Mouse (Mus musculus) forebrain, embryonic 12.5 days (tissue): ENCODE results near the gene Rora. TPM values are rescaled to one million over a fixed set of nuclear protein-coding genes. Genes with fewer than 3 reads are reported as not detected.

ENCODE experiments used
- ATAC-seq: fragments of 200-750 bp; cut with Nextera tagmentation; 2 replicates; pipeline ENCODE4 v1.8.0; 2017; ENCODE audit warnings: moderate TSS enrichment; ENCODE audit not compliant: low FRiP score
- H3K27ac ChIP-seq: fragments of 300-500 bp; sonication (generic); 2 replicates; pipeline ENCODE4 v1.5.1; 2016; ENCODE audit warnings: mild to moderate bottlenecking
- H3K27me3 ChIP-seq: fragments of 300-500 bp; sonication (generic); 2 replicates; pipeline ENCODE4 v1.6.1; 2016; ENCODE audit warnings: mild to moderate bottlenecking
- H3K36me3 ChIP-seq: fragments of 300-500 bp; sonication (generic); replicated peaks from 2 replicates; pipeline ENCODE4 v1.6.1; 2016; ENCODE audit warnings: mild to moderate bottlenecking
- H3K4me1 ChIP-seq: fragments of 300-500 bp; sonication (generic); 2 replicates; pipeline ENCODE4 v1.6.1; 2016
- H3K4me2 ChIP-seq: fragments of 300-500 bp; sonication (generic); 2 replicates; pipeline ENCODE4 v1.6.1; 2016; ENCODE audit warnings: mild to moderate bottlenecking, moderate library complexity
- H3K4me3 ChIP-seq: fragments of 300-500 bp; sonication (generic); replicated peaks from 2 replicates; pipeline ENCODE4 v1.5.1; 2016; ENCODE audit warnings: mild to moderate bottlenecking
- H3K9ac ChIP-seq: fragments of 300-500 bp; sonication (generic); 2 replicates; pipeline ENCODE4 v1.6.1; 2016; ENCODE audit warnings: mild to moderate bottlenecking
- H3K9me3 ChIP-seq: fragments of 300-500 bp; sonication (generic); 2 replicates; pipeline ENCODE4 v1.6.1; 2016
- WGBS: fragments of 180-500 bp; shearing (Covaris S2); methylation state at CpG from one replicate; pipeline ENCODE4 v1.1.7; 2016; 5-methylcytosine and 5-hydroxymethylcytosine counted together
- polyA plus RNA-seq: library from polyadenylated mRNA; unstranded; fragments of >200 nt; fragmentation: Nextera tagmentation; extraction: Ambion mirVana; gene quantifications from 2 replicates; pipeline ENCODE4 v1.2.1, GENCODE M21; 2016

The Rora gene
- polyA plus RNA-seq, 1 experiment from 2014 or later = 7.3 TPM

DNA sequence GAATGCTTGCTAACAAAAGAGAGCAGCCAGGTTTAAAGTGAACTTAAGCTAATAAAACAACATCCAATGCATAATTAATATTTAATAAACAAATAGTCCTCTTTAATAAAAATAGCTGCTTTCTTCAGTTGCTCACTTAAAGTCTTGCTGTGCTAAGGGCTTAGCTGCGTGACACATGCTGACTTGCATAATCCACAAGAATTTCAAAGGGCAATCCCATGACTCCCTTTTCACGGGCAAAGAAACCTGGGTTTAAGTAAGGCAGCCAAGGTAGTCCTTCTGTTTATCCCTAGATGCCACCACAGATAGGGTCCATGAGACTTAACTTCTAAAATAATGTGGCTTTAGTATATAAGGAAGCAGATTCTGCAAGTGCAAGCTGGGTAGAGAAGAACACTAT, 355.1 kb downstream of the Rora start:
- H3K9ac ChIP-seq = no peak overlapping the region
- WGBS = 51% methylated on average over 2 of the region's 2 CpGs
- H3K27me3 ChIP-seq = no peaks in the 10 kb centered on the region
- H3K27ac ChIP-seq = no peak overlapping the region
- ATAC-seq = no peak
- no peaks in the 10 kb centered on the region; the same call in 1 of the 2 replicates for H3K4me1 ChIP-seq
- H3K9me3 ChIP-seq = no peaks in the 10 kb centered on the region
- H3K4me3 ChIP-seq = no peak overlapping the region
- no peak overlapping the region for H3K4me2 ChIP-seq
- no peaks in the 10 kb centered on the region for H3K36me3 ChIP-seq

DNA sequence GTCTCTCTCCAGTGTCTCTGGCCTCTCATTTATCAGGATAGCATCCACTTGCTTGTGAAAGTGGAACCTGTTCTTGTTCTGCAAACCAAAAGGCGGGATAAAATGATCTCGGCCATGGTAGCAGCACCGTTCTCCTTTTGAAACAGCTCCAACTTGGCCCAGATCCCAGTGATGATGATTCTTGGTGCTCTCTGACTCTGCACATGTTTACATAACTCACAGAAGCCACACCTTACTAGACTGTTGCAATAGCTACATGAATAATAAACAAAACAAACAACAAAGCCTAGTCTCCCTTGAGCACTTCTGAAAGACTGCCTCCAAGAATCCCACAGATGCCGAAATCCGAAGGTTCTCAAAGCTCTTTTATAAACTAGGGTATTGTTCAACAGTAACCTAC, 357.3 kb downstream of the Rora start:
- no peak for ATAC-seq
- 69% methylated on average over 5 of the region's 5 CpGs for WGBS
- no peak overlapping the region for H3K4me3 ChIP-seq

DNA sequence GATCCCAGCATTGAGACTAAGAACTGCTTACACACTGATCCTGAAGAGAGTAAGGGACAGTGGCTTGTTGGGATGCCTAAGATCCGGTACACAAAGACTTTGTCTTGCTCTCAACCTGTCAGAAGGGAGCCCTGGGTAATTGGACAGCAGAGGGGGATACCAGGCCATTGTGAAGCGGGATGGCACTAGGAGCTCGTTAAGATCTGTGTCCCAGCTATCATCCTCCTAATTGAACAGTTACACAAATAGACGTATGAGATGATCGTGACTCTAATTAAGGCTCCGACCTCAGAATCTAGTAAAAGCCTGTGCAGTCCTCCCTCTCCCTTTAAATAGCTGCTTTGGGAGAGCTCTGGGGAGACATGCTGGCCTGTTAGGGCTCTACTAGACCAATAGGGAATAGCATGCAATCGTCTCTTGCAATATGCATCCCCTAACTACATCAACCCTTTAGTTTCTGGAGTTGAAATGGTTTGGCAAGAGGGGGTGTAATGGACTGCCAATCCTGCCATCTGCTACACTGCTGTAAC, 359.7 kb downstream of the Rora start:
- H3K36me3 ChIP-seq = no peaks in the 10 kb centered on the region
- WGBS = 32% methylated on average over 7 of the region's 7 CpGs
- no peak overlapping the region for H3K4me2 ChIP-seq
- no peak overlapping the region for H3K4me3 ChIP-seq
- no peak overlapping the region for H3K9ac ChIP-seq
- H3K9me3 ChIP-seq = no peaks in the 10 kb centered on the region
- no peaks in the 10 kb centered on the region for H3K27me3 ChIP-seq
- no peak for ATAC-seq
- no peak overlapping the region for H3K27ac ChIP-seq
- H3K4me1 ChIP-seq = no peaks in the 10 kb centered on the region; the same call in 1 of the 2 replicates

More for the DNA sequence above, 357.3 kb downstream of the Rora start:
- no peaks in the 10 kb centered on the region for H3K9me3 ChIP-seq
- no peak overlapping the region for H3K4me2 ChIP-seq
- H3K36me3 ChIP-seq = no peaks in the 10 kb centered on the region
- H3K9ac ChIP-seq = no peak overlapping the region
- no peak overlapping the region for H3K27ac ChIP-seq
- no peaks in the 10 kb centered on the region; the same call in 1 of the 2 replicates for H3K4me1 ChIP-seq
- no peaks in the 10 kb centered on the region for H3K27me3 ChIP-seq

DNA sequence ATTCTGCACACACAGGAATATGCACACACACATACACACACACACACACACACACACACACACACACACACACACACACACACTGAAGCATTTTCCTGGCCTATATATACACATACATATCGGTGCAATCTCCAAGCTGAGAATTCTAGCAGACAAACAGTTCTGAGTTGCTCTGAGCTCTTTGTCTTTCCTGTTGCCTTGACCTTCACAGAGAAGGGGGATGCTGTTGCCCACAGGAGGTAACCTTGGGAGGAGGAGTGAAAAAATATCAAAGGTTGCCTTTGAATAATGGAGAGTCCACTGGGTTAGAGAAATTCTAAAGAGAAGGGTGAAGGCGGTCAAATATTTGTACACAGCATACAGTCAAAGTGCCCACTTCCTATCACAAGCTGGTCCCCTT, 360.6 kb downstream of the Rora start:
- H3K4me1 ChIP-seq = no peaks in the 10 kb centered on the region; the same call in 1 of the 2 replicates
- no peak overlapping the region for H3K9ac ChIP-seq
- 89% methylated on average over 2 of the region's 2 CpGs for WGBS
- no peak overlapping the region for H3K4me2 ChIP-seq
- no peak overlapping the region for H3K27ac ChIP-seq
- H3K4me3 ChIP-seq = no peak overlapping the region
- no peak for ATAC-seq
- no peaks in the 10 kb centered on the region for H3K27me3 ChIP-seq
- no peaks in the 10 kb centered on the region for H3K9me3 ChIP-seq
- H3K36me3 ChIP-seq = no peaks in the 10 kb centered on the region

DNA sequence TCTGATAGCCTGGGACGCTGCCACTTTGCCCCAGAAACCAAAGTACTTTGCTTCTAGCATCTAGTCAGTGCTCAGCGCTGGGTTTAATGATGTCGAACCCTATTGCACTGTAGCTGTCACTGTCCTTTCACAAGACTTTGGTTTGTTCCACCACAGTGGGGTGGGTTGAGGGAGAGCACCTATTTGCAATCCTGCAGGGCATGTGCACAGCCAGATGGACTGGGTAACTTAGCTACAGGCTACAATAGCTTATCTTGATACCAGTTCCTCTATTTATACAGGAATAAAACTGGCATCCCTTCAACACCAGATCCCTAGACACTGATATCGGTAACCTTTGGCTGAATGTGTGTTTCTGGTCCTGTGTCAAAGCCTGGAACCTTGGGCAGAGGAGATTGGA, 366.8 kb downstream of the Rora start:
- Histone ChIP-seq H3K9me3 (no peaks in the 10 kb centered on the region), H3K27me3 (no peaks in the 10 kb centered on the region), H3K9ac (no peak overlapping the region), H3K27ac (no peak overlapping the region), H3K4me3 (no peak overlapping the region), H3K4me1 (no peaks in the 10 kb centered on the region), H3K4me2 (no peak overlapping the region), H3K36me3 (no peaks in the 10 kb centered on the region)
- WGBS = 95% methylated on average over 4 of the region's 4 CpGs
- ATAC-seq = no peak

DNA sequence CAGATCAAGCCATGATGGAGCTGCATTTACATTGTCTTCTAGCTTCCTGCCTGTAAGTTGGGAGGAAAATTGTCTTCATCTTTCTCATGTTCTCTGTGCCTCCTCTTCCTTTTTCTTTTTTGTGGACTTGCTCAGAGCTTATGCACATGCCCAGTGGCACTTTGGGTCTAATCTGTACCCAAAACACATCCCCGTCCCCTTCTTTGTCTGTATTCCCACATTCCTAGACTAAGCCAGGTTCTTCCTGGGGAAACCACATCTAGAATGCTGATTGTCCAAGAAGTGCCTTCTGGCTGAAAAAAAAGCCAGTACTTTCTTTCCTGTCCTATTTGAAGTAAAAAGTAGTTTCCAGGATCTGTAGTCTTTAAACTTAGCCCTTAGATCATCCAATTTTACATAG, 367.9 kb downstream of the Rora start:
- Histone ChIP-seq H3K9ac (no peak overlapping the region), H3K9me3 (no peaks in the 10 kb centered on the region), H3K27ac (no peak overlapping the region), H3K4me3 (no peak overlapping the region), H3K36me3 (no peaks in the 10 kb centered on the region), H3K4me1 (no peaks in the 10 kb centered on the region), H3K27me3 (no peaks in the 10 kb centered on the region), H3K4me2 (no peak overlapping the region)
- ATAC-seq = no peak
- WGBS = 84% methylated on average over 1 of the region's 1 CpGs

DNA sequence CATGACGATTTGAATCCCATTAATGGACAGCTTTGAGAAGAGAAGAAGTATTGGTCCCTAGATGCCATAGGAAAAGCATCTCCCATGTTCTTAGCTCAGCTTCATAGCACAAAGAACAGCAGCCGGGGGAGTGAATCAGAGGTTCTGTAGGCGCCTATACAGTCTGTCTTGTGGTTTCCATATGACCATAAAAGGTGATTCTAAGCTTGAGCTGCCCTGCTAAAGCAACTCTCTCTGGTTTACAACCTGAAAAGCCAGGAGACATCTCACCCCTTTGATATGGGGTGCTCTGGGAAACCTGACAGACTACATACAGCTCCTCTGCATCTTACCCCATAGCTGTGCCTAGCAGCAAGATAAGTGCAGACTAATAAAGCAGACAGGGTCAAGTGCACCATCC, 369.7 kb downstream of the Rora start:
- Histone ChIP-seq H3K9ac (no peak overlapping the region), H3K4me1 (no peaks in the 10 kb centered on the region), H3K36me3 (no peaks in the 10 kb centered on the region), H3K27ac (no peak overlapping the region), H3K4me2 (no peak overlapping the region), H3K27me3 (no peaks in the 10 kb centered on the region), H3K4me3 (no peak overlapping the region), H3K9me3 (no peaks in the 10 kb centered on the region)
- ATAC-seq = no peak
- 90% methylated on average over 3 of the region's 3 CpGs for WGBS

DNA sequence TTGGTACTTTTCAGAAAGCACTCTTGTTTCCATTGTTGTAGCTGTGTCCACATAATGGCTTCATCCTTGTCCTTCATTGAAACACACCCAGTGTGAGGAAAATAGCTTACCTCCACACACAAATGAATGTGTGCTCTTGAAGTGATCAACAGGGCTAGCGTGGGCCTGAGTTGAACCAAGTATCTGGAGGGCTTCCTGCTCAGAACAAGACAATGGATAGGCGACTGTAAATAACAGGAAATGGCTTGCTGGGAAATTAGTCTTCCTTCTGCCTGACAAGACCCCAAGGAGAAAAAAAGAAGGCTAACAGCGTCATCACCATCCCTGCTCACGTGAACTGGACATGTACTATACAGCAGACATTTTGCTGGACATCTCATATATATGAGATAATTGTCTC, 374.6 kb downstream of the Rora start:
- WGBS = 72% methylated on average over 4 of the region's 4 CpGs
- ATAC-seq = no peak
- no peak overlapping the region for H3K4me3 ChIP-seq
- no peaks in the 10 kb centered on the region for H3K4me1 ChIP-seq
- H3K27me3 ChIP-seq = no peaks in the 10 kb centered on the region
- H3K27ac ChIP-seq = no peak overlapping the region
- no peak overlapping the region for H3K4me2 ChIP-seq
- H3K9ac ChIP-seq = no peak overlapping the region
- no peaks in the 10 kb centered on the region for H3K36me3 ChIP-seq
- no peaks in the 10 kb centered on the region for H3K9me3 ChIP-seq

DNA sequence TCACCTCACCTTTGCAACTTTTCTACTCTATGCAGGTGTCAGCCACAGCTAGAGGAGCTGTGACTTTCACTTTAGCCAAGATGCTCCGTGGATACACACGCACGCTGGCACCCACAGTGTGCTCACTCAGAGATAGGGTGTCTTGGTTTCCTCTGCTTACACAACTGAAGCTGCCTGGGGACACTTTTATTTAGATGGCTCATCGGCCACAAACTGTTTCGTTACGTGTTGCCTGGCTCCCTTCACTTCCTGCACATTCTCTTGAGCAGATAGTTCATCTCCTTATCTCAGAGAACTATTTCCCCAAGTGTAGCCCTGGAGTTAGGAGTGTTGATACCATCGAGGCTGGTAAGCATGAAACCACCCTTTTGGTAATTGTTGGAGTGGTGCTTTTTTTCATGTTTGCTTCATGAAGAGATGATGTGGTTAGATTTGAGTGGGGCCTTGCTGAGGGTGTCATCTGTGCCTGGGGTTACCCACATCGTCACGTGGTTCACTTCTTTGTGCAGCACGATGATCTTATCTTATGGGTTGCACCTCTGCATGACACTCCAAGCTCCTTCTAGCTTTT, 380.8 kb downstream of the Rora start:
- WGBS = 92% methylated on average over 10 of the region's 10 CpGs
- no peaks in the 10 kb centered on the region for H3K36me3 ChIP-seq
- no peak overlapping the region for H3K27ac ChIP-seq
- no peak for ATAC-seq
- H3K9ac ChIP-seq = no peak overlapping the region
- no peak overlapping the region for H3K4me3 ChIP-seq
- H3K4me2 ChIP-seq = no peak overlapping the region
- H3K27me3 ChIP-seq = no peaks in the 10 kb centered on the region
- H3K4me1 ChIP-seq = no peaks in the 10 kb centered on the region
- H3K9me3 ChIP-seq = no peaks in the 10 kb centered on the region

DNA sequence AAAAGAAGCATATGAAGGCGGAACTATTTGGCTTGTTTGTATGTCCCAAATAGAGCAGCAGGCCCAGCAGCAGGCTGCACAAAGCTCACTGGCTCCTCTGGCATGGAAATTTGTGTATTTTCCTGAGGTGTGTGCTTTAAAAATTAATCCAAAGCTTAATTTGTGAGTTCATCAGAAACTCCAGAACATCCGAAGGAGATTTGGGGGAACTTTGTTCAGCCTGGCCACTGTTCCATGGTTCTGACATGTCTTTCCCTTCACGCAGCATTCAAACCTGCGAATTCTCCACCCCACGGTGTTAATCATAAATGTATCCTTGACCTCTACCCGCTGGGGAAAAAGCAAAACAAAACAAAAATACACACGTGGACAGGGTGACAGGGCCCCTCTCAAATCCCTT, 381.9 kb downstream of the Rora start:
- no peak overlapping the region for H3K9ac ChIP-seq
- H3K4me2 ChIP-seq = no peak overlapping the region
- 86% methylated on average over 7 of the region's 7 CpGs for WGBS

DNA sequence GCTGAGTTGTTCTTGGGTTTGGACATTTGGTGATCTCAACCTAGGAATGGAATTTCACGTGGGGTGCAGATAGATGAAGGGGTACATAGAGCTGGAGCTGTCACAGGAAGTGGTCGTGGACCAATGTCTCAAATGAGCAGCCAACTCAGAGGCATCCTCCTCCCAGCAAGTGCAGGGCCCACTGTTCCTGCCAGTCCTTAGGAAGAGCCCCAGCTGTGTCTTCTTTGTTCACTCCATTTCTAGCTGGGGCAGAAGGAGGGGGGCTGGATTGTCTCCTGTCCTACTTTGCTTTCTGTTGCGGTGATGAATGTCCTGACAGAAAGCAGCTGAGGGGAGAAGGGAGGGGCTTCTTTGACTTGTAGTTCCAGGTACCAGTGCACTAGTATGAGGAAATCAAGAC, 382.7 kb downstream of the Rora start:
- no peak overlapping the region for H3K27ac ChIP-seq
- no peaks in the 10 kb centered on the region for H3K36me3 ChIP-seq
- H3K27me3 ChIP-seq = no peaks in the 10 kb centered on the region
- 42% methylated on average over 3 of the region's 3 CpGs for WGBS
- H3K4me2 ChIP-seq = no peak overlapping the region
- no peak overlapping the region for H3K4me3 ChIP-seq
- H3K9me3 ChIP-seq = no peaks in the 10 kb centered on the region
- H3K9ac ChIP-seq = no peak overlapping the region
- no peaks in the 10 kb centered on the region for H3K4me1 ChIP-seq
- ATAC-seq = no peak

More for the DNA sequence above, 381.9 kb downstream of the Rora start:
- Histone ChIP-seq H3K9me3 (no peaks in the 10 kb centered on the region), H3K4me3 (no peak overlapping the region), H3K27ac (no peak overlapping the region), H3K4me1 (no peaks in the 10 kb centered on the region), H3K27me3 (no peaks in the 10 kb centered on the region), H3K36me3 (no peaks in the 10 kb centered on the region)
- no peak for ATAC-seq

DNA sequence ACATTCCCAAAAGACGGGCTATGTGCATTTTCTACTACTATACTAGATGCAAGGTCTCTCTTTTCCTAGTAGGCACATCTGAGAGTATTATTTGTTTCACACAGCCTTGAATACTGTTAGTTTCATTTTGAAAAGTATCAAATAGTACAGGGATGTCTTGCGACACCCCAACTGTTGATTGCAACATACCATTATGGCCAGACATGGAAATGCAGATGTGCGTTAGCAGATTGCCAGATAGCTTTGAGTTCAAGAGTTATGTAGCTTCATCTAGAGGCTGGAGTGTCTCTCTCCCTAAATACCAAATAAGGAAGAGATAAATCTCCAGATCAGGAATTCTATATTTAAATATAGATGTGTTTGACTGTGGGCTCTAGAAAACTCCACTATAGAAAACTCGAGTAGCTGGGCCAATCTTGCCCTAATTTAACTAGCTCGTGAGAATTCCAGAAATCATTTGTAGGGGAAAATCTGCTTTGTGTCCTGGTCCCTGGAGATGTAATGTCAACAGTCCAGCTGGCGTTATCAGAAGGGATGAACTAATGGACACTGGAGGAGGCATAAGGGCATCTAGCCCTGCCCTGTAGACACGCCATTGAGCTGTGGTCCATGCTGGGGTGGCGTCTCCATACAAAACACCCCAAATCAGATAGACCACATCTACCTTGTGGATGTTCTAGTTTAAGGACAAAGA, 390.5 kb downstream of the Rora start:
- Histone ChIP-seq H3K9me3 (no peaks in the 10 kb centered on the region; the same call in 1 of the 2 replicates), H3K27me3 (no peaks in the 10 kb centered on the region), H3K27ac (no peak overlapping the region), H3K4me1 (no peaks in the 10 kb centered on the region), H3K9ac (no peak overlapping the region), H3K4me3 (no peak overlapping the region), H3K4me2 (no peak overlapping the region), H3K36me3 (no peaks in the 10 kb centered on the region)
- ATAC-seq = no peak
- WGBS = 92% methylated on average over 8 of the region's 8 CpGs

DNA sequence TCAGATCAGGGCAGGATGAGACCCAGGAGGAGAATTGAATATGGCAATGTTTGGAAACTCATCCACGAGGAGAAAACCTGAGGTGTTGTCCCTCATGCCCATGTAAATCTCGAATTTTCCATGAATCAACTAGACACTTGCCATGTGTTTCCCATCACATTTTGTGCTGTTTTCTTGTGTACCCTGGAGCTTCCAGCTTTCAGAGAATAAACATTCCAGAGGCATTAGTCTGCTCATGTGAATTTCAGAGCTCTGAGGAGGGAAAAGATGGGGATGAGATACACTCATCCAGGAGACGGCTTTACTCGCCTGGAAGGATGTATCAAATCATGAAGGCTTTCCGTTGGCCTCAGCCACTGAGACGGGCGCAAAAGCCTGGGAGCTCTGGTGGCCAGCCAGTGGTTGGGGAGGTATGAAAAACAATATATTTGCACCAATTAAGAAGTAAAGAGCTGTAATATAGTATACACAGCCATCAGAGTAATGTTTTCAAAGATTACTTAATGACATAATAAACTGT, 391.1 kb downstream of the Rora start:
- WGBS = 91% methylated on average over 7 of the region's 7 CpGs
- no peaks in the 10 kb centered on the region for H3K36me3 ChIP-seq
- no peaks in the 10 kb centered on the region; the same call in 1 of the 2 replicates for H3K9me3 ChIP-seq
- H3K9ac ChIP-seq = no peak overlapping the region
- H3K27me3 ChIP-seq = no peaks in the 10 kb centered on the region
- no peak for ATAC-seq
- H3K4me1 ChIP-seq = no peaks in the 10 kb centered on the region
- no peak overlapping the region for H3K4me2 ChIP-seq
- no peak overlapping the region for H3K27ac ChIP-seq
- no peak overlapping the region for H3K4me3 ChIP-seq
